Mouse (Mus musculus) embryonic facial prominence, embryonic 13.5 days (tissue): ENCODE results near the gene Artn. TPM values are rescaled to one million over a fixed set of nuclear protein-coding genes. Genes with fewer than 3 reads are reported as not detected.

ENCODE experiments used
- ATAC-seq: fragments of 200-750 bp; cut with Nextera tagmentation; 2 replicates; pipeline ENCODE4 v1.8.0; 2017; ENCODE audit warnings: low read depth; ENCODE audit not compliant: insufficient number of reproducible peaks, insufficient read depth, low FRiP score, low TSS enrichment
- H3K27ac ChIP-seq: fragments of 300-500 bp; sonication (generic); 2 replicates; pipeline ENCODE4 v1.5.1; 2015; ENCODE audit warnings: moderate library complexity, mild to moderate bottlenecking, inconsistent platforms
- H3K27me3 ChIP-seq: fragments of 300-500 bp; sonication (generic); 2 replicates; pipeline ENCODE4 v1.6.1; 2015; ENCODE audit warnings: mild to moderate bottlenecking, inconsistent platforms
- H3K36me3 ChIP-seq: fragments of 300-500 bp; sonication (generic); 2 replicates; pipeline ENCODE4 v1.6.1; 2015; ENCODE audit warnings: mild to moderate bottlenecking, inconsistent platforms
- H3K4me1 ChIP-seq: fragments of 300-500 bp; sonication (generic); 2 replicates; pipeline ENCODE4 v1.6.1; 2015; ENCODE audit warnings: inconsistent platforms
- H3K4me2 ChIP-seq: fragments of 300-500 bp; sonication (generic); 2 replicates; pipeline ENCODE4 v1.6.1; 2015; ENCODE audit warnings: moderate library complexity, mild to moderate bottlenecking, inconsistent platforms
- H3K4me3 ChIP-seq: fragments of 300-500 bp; sonication (generic); 2 replicates; pipeline ENCODE4 v1.5.1; 2015; ENCODE audit warnings: mild to moderate bottlenecking, inconsistent platforms
- H3K9ac ChIP-seq: fragments of 300-500 bp; sonication (generic); 2 replicates; pipeline ENCODE4 v1.6.1; 2015; ENCODE audit warnings: mild to moderate bottlenecking, inconsistent platforms
- H3K9me3 ChIP-seq: fragments of 300-500 bp; sonication (generic); 2 replicates; pipeline ENCODE4 v1.6.1; 2016; ENCODE audit warnings: inconsistent platforms
- WGBS: fragments of 180-500 bp; shearing (Covaris S2); methylation state at CpG from one replicate; pipeline ENCODE4 v1.1.7; 2015; ENCODE audit warnings: mixed read lengths; 5-methylcytosine and 5-hydroxymethylcytosine counted together
- polyA plus RNA-seq: library from polyadenylated mRNA; unstranded; fragments of >200 nt; fragmentation: Nextera tagmentation; extraction: Ambion mirVana; gene quantifications from 2 replicates; pipeline ENCODE4 v1.2.1, GENCODE M21; 2015

Artn gene
- polyA plus RNA-seq, 1 experiment from 2014 or later: 3.1 TPM

DNA sequence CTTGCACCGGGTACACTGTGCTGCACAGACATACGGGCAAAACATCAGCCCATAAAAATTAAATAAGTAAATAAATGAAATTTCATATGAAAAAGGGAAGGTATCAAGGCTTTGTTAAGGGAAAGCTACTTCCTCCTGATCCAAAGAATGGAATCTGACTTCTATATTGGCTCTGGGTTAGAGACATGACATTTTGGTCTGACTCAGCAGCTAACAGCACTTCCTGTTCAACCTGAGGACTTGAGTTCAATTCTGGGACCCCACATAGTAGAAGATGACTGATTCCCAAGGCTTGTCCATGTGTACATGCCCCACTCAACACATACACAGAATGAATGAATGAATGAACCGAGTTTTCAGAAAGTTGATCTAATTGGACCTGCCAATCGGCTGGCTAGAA lies 11.7 kb downstream of the Artn start:
- no peak overlapping the region for H3K27ac ChIP-seq
- H3K36me3 ChIP-seq: no peaks in the 10 kb centered on the region
- H3K4me2 ChIP-seq: no peak overlapping the region
- WGBS: 89% methylated on average over 4 of the region's 4 CpGs
- no peak for ATAC-seq
- peaks cover 8% of the 10 kb centered on the region; the same call in 1 of the 2 replicates for H3K27me3 ChIP-seq
- peaks cover 22% of the 10 kb centered on the region for H3K4me1 ChIP-seq
- H3K9ac ChIP-seq: no peak overlapping the region
- H3K4me3 ChIP-seq: no peak overlapping the region
- H3K9me3 ChIP-seq: no peaks in the 10 kb centered on the region

DNA sequence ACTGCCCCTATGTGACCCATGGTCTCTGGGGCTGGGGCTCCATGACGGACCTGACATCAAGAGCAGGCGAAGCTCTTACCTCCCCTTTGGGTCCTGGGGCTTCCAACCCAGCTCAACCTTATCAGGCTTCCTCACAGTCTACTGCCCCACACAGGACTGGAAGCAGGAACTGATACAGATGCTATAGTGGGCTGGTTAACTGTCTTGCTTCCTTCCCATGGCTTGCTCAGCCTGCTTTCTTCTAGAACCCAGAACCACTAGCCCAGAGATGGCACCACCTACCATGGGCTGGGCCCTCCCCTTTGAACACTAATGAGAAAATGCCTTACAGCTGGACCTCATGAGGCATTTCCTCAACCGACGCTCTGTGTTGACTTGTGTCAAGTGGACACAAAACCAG lies 12.2 kb downstream of the Artn start:
- no peak for ATAC-seq
- peaks cover 3% of the 10 kb centered on the region; the same call in 1 of the 2 replicates for H3K36me3 ChIP-seq
- H3K27ac ChIP-seq: no peak overlapping the region
- H3K9me3 ChIP-seq: no peaks in the 10 kb centered on the region
- H3K4me1 ChIP-seq: peaks cover 27% of the 10 kb centered on the region
- H3K4me3 ChIP-seq: no peak overlapping the region
- no peak overlapping the region for H3K4me2 ChIP-seq
- peaks cover 5% of the 10 kb centered on the region; the same call in 1 of the 2 replicates for H3K27me3 ChIP-seq
- WGBS: 75% methylated on average over 4 of the region's 4 CpGs
- no peak overlapping the region for H3K9ac ChIP-seq

DNA sequence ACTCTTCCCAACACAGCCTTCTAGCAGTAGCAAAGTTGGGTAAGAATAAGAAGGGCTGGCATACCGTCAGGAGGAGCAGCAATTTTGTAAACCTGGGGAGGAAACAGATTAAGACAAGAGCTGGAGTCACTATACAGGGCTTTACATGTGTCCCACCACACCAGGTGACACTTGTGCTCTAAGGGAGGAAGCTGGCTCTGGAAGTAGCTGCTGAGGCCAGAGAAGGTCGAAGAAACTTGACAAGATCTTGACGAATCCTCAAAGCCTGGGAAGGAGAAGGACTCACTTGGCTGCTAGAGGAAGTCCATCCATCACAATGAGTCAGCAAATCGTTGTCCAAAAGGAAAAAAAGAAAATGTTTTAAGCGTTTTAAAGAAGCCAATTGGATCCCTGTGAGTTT lies 13.2 kb downstream of the Artn start:
- WGBS: 88% methylated on average over 5 of the region's 5 CpGs
- H3K9ac ChIP-seq: no peak overlapping the region
- H3K4me2 ChIP-seq: peak overlapping the region; percentile 100; the same call in 1 of the 2 replicates
- no peak overlapping the region for H3K27ac ChIP-seq
- ATAC-seq: no peak
- H3K9me3 ChIP-seq: no peaks in the 10 kb centered on the region
- H3K4me3 ChIP-seq: peak overlapping the region; percentile 66; the same call in 1 of the 2 replicates
- H3K4me1 ChIP-seq: peaks cover 32% of the 10 kb centered on the region
- H3K27me3 ChIP-seq: peaks cover under 1% of the 10 kb centered on the region; the same call in 1 of the 2 replicates
- peaks cover 14% of the 10 kb centered on the region for H3K36me3 ChIP-seq

DNA sequence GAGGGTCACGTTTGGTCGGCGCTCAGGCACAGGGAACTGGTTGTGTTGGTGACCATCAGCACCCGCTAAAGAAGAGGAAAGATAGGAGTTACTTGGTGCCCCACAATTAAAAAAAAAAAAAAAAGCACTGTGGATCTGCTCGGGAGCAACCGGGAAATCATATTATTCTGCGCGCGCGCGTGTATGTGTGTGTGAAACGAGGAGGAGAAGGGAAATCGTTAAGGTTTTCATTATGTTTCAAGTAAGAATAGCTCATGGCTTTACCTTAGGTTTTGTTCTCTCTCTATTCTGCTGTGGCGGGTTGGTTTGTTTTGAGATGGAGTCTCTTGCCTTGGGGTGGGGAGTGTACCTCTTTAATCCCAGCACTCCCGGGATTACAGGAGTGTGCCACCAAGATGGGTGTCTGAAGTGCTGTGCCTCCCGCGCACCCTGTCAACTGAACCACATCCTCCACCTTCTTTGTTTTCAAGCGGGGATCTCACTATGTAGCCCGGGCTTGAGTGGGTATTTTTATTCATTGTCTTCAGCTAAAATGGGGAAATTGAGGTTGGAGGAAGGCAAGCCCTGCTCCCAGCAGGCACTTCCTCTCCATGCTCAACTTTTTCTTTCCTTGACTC lies 14.0 kb downstream of the Artn start:
- H3K36me3 ChIP-seq: peaks cover 21% of the 10 kb centered on the region
- peak overlapping the region; percentile 66 for H3K4me3 ChIP-seq
- 6% methylated on average over 19 of the region's 19 CpGs for WGBS
- H3K4me1 ChIP-seq: peaks cover 32% of the 10 kb centered on the region
- peak overlapping the region; percentile 84 for H3K9ac ChIP-seq
- no peaks in the 10 kb centered on the region for H3K27me3 ChIP-seq
- no peaks in the 10 kb centered on the region for H3K9me3 ChIP-seq
- H3K4me2 ChIP-seq: peak overlapping the region; percentile 100
- H3K27ac ChIP-seq: peak overlapping the region; percentile 80
- ATAC-seq: no peak

DNA sequence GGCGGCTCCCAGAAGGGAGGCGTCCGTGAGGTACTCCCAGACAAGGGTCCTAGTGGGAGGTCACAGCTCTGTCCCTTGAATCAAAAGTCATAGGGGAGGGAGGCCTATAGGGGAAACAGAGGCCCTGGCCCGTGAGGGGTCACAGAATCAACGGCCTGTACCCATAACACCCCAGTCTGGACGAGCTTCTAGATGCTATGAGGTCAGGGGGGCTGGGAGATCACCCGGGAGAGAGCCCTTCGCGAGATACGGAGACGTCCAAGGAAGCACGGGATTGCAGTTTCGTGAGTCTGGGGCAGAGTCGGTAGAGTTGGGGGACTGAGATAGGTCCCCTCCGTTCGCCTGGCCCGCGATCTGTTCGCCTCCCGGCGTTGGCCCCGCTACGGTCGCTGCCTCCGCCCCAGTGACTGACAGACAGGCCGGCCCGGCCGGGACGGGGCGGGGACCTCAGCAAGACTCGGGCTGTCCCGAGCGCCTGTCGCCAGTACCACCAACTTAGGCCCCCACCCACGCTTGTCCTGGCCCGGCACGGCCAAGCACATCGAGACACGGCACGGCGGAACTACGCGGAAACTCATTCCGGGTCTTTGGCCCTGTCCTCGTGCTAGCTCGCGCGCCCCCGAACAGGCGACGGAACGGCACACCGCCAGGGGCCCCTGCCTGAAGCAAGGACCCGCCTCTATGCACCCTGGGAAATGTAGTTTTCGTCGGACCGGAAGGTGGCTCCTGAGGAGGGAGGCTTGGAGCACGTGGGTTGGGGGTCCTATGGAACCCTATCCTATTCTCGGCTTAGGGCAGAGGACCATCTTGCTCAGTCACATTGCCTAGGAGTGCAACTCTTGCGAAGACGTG lies 14.7 kb downstream of the Artn start, which contains the start of gene Ipo13:
Gene Ipo13 (minus strand): TSS at position 409 of the 852 bp plus-strand sequence.
- Histone ChIP-seq H3K27me3 (no peaks in the 10 kb centered on the region), H3K4me3 (peak within 1 kb of the TSS; percentile 66), H3K9me3 (no peaks in the 10 kb centered on the region), H3K4me1 (peaks cover 37% of the 10 kb centered on the region), H3K27ac (peak within 1 kb of the TSS; percentile 80), H3K4me2 (peak within 1 kb of the TSS; percentile 100), H3K36me3 (peaks cover 26% of the 10 kb centered on the region), H3K9ac (peak within 1 kb of the TSS; percentile 84)
- ATAC-seq: peak; percentile 88
- under 1% methylated on average over 61 of the region's 61 CpGs for WGBS

DNA sequence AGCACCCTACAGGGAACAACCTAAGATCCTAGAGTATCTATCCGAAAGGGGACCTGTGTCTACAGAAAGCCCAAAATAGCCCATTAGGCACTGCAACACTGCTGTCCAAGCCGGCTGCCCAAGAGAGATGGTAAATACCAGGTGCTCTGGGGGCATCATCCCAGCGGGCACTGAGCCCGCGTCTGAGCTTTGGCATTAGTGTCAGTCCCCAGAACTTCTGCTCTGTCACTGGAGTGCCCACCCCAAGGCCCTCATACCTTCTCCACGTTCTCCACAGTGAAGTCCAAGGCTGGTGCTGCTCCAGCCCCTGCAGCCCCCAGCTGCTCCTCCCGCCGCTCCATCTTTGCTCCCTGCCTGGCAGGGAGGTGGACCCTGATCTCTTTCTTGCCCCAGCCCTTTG lies 15.5 kb downstream of the Artn start:
- Histone ChIP-seq H3K4me1 (peaks cover 41% of the 10 kb centered on the region), H3K9ac (peak overlapping the region; percentile 84), H3K27ac (0 out of 2 replicates have a peak overlapping the region, but pooled peaks have one; percentile 7), H3K27me3 (no peaks in the 10 kb centered on the region), H3K36me3 (peaks cover 29% of the 10 kb centered on the region), H3K9me3 (no peaks in the 10 kb centered on the region), H3K4me2 (peak overlapping the region; percentile 100), H3K4me3 (peak overlapping the region; percentile 66)
- ATAC-seq: no peak
- 10% methylated on average over 8 of the region's 8 CpGs for WGBS

DNA sequence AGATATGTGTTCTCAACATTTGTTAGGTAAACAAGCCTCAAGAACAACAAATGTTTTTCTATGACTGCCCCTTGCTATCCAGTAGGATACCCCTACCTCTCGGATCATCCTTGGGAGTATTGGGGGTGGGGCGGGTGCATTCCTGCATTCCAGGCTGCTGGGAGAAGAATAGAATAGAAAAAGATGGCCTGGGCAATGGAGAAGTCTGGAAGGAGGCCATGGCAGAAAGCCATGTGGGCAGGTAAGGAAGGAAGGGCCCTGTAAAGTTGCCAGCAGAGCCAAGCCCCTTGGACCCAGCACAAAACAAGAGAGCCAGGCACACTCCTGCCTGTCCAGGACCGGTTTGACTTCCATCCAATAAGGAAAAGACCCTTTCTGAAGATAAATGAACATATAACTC lies 16.1 kb downstream of the Artn start:
- peak overlapping the region; percentile 84 for H3K9ac ChIP-seq
- peak overlapping the region; percentile 100 for H3K4me2 ChIP-seq
- no peak for ATAC-seq

DNA sequence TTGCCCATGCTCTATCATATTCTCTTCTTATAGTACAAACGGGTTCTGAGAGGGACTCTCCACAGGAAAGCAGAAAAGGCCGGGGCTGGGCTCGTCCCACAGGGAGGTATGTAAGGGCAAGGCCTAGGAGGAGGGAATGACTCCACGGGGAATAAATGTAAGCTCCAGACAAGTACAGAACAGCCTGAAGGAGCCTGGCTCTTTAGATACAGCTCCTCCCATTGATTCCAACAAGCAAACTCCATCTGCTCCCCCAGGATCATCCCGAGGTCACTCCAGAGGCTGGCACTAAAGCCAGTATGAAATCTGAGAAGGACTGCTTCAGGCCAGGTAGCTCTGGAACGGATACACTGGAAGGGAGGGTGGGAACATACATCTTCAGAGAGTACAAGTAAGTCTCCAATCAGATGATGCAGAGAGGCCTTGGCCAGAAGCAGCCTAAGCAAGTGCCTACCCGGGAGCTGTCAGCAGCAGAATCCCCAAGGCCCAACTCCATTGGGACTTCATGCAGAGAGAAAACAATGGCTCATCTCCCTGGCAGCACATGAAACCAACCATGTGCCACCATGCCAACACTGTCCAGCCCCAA lies 16.8 kb downstream of the Artn start:
- peaks cover 37% of the 10 kb centered on the region for H3K36me3 ChIP-seq
- H3K9me3 ChIP-seq: no peaks in the 10 kb centered on the region
- WGBS: 38% methylated on average over 7 of the region's 7 CpGs
- H3K4me2 ChIP-seq: peak overlapping the region; percentile 100
- no peaks in the 10 kb centered on the region for H3K27me3 ChIP-seq
- ATAC-seq: no peak
- peak overlapping the region; percentile 84; the same call in 1 of the 2 replicates for H3K9ac ChIP-seq
- H3K27ac ChIP-seq: no peak overlapping the region
- H3K4me1 ChIP-seq: peaks cover 44% of the 10 kb centered on the region
- H3K4me3 ChIP-seq: peak overlapping the region; percentile 66; the same call in 1 of the 2 replicates

More for the DNA sequence above, 16.1 kb downstream of the Artn start:
- WGBS: 54% methylated on average over 3 of the region's 3 CpGs
- no peak overlapping the region for H3K27ac ChIP-seq
- peaks cover 44% of the 10 kb centered on the region for H3K4me1 ChIP-seq
- H3K27me3 ChIP-seq: no peaks in the 10 kb centered on the region
- peaks cover 32% of the 10 kb centered on the region for H3K36me3 ChIP-seq
- H3K9me3 ChIP-seq: no peaks in the 10 kb centered on the region
- H3K4me3 ChIP-seq: peak overlapping the region; percentile 66

DNA sequence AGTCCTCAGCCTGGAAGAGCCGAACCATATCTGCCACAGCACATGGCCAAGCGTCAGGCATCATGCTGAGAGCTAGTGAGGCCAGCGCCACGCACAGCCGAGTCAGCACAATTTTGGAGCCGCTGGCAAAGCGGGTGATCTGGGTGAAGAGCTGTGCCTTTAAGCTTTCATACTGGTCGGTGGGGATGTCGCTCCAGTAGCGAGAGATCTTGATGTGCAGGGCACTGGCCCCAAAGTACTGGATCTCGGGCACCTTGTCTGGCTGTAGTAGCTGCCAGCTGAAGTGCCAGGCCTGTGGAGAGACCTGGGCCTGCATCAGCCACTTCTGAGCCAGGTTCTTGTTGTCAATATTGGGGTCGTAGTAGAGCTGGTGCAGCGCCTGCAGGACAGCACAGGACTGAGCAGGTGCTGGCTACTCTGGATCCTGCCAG lies 17.4 kb downstream of the Artn start:
- Histone ChIP-seq H3K27me3 (no peaks in the 10 kb centered on the region), H3K27ac (no peak overlapping the region), H3K4me2 (no peak overlapping the region), H3K36me3 (peaks cover 38% of the 10 kb centered on the region), H3K9ac (peak overlapping the region; percentile 84; the same call in 1 of the 2 replicates), H3K4me3 (no peak overlapping the region; the same call in 1 of the 2 replicates), H3K4me1 (peaks cover 44% of the 10 kb centered on the region), H3K9me3 (no peaks in the 10 kb centered on the region)
- ATAC-seq: no peak
- WGBS: 91% methylated on average over 13 of the region's 13 CpGs

DNA sequence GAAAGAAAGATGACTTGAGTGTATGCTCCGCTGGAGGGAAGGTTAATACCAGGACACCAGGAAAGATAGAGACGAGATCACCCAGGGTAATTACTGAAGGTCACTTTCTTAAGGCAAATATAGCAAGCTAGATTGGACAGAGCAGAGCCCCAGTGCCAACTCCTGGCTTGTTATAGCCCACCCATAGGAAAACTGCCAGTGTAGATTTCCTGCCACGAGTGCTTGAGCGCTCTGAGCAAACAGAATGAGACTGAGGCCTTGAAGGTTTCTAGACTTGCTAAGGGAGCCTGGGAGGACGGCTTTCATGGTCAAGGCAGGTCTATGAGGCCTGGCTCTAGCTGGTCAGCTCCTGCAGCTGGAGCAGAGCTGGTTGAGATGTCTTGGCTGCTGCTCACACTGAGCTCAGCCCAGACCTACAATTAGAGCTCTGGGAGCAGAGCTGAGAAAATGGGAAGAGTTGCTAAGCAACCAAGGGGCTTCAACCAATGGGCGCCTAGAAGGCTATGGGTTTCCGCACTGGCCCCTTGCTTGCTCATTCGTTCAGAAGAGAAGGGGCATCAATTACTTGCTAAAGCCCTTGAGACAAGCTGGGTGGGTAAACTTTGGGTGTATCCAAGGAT lies 20.6 kb downstream of the Artn start:
- H3K9ac ChIP-seq: no peak overlapping the region
- H3K4me2 ChIP-seq: no peak overlapping the region; the same call in 1 of the 2 replicates
- H3K27me3 ChIP-seq: no peaks in the 10 kb centered on the region
- H3K9me3 ChIP-seq: no peaks in the 10 kb centered on the region
- 74% methylated on average over 8 of the region's 8 CpGs for WGBS
- no peak overlapping the region for H3K4me3 ChIP-seq
- H3K27ac ChIP-seq: no peak overlapping the region
- H3K36me3 ChIP-seq: peaks cover 61% of the 10 kb centered on the region
- no peak for ATAC-seq
- peaks cover 32% of the 10 kb centered on the region for H3K4me1 ChIP-seq

DNA sequence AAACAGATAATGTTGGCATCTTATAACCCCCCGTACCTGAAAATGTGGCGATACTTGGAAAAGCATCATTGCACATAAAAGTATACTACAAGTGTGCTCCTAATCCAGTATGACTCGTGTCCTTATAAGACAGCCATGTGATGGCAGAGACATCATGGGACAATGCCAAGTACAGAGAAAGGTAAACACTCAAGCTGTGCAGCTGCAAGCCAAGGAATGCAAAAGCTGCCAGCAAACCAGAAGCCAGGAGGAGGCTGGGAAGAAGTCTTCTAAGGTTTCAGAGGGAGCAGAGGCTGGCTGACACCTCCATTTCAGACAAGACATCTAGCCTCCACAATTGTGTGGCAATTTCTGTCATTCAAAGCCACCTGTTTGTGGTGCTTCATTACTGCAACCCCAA lies 23.4 kb downstream of the Artn start:
- no peak for ATAC-seq
- 90% methylated on average over 3 of the region's 3 CpGs for WGBS
- peaks cover 11% of the 10 kb centered on the region for H3K4me1 ChIP-seq
- H3K27me3 ChIP-seq: no peaks in the 10 kb centered on the region
- H3K27ac ChIP-seq: no peak overlapping the region
- no peak overlapping the region for H3K4me3 ChIP-seq
- no peaks in the 10 kb centered on the region for H3K9me3 ChIP-seq
- H3K36me3 ChIP-seq: peaks cover 73% of the 10 kb centered on the region
- no peak overlapping the region for H3K4me2 ChIP-seq
- H3K9ac ChIP-seq: no peak overlapping the region
